Mouse (Mus musculus) E14TG2a.4 (cell line): ENCODE results near the gene Fam69b.

Experiments used
- CTCF ChIP-seq: conservative IDR thresholded peaks from 2 replicates; pipeline ENCODE4 v1.5.1; 2014; ENCODE audit warnings: low read length
- NANOG ChIP-seq: IDR thresholded peaks from 2 replicates; pipeline ENCODE4 v1.6.1; 2014; ENCODE audit warnings: borderline replicate concordance, low read length, mixed read lengths
- POU5F1 ChIP-seq: IDR thresholded peaks from 2 replicates; pipeline ENCODE4 v1.6.1; 2014; ENCODE audit warnings: low read length, borderline replicate concordance

GRCm38 (mm10) chr2:26590282-26590681 lies 38.0 kb upstream of the Fam69b start:
- no peak for TF ChIP-seq CTCF
- TF ChIP-seq POU5F1: no peak
- no peak for TF ChIP-seq NANOG
